Mouse (Mus musculus): ENCODE measurements around the gene Eef1akmt3. TPM values are rescaled to one million over a fixed set of nuclear protein-coding genes. Genes with fewer than 3 reads are reported as not detected.

Gene Eef1akmt3
- total and polyA plus RNA-seq, 3 experiments, result 0.06 TPM; not detected in 2

GRCm38 (mm10) chr10:127018422-127018821 lies 22.9 kb downstream of the Eef1akmt3 start:
- intact Hi-C loops (cut with DNase I), result no loop called here
- Histone ChIP-seq H3K36me3 (ENCODE audit: control insufficient read depth, insufficient read depth, low read length) (no peaks in the 10 kb centered on the region), H3K4me3 (no peak overlapping the region), H3K27ac (no peak overlapping the region), H3K4me1 (ENCODE audit: control insufficient read depth, insufficient read depth, low read length) (no peaks in the 10 kb centered on the region), H3K27me3 (ENCODE audit: control insufficient read depth, insufficient read depth, low read length) (no peaks in the 10 kb centered on the region), H3K79me2 (replicated peaks; ENCODE audit: control insufficient read depth, insufficient read depth, low read length) (no peaks in the 10 kb centered on the region), H3K9ac (ENCODE audit: low read depth, low read length) (no peak overlapping the region)
- TF ChIP-seq EP300 (IDR thresholded peaks at IDR 0.05; ENCODE audit: insufficient read depth, low read depth, low read length) (no peak), POLR2A (IDR thresholded peaks at IDR 0.05; ENCODE audit: insufficient read depth, low read depth, low read length) (no peak), CTCF (IDR thresholded peaks at IDR 0.05) (no peak)
- 76% methylated on average over 16 of the region's 16 CpGs for WGBS
- no peak for DNase-seq

GRCm38 (mm10) chr10:127017071-127017470 lies 24.2 kb downstream of the Eef1akmt3 start:
- Histone ChIP-seq H3K4me1 (ENCODE audit: control insufficient read depth, insufficient read depth, low read length) (no peaks in the 10 kb centered on the region), H3K79me2 (replicated peaks; ENCODE audit: control insufficient read depth, insufficient read depth, low read length) (no peaks in the 10 kb centered on the region), H3K9ac (ENCODE audit: low read depth, low read length) (no peak overlapping the region), H3K4me3 (no peak overlapping the region), H3K36me3 (ENCODE audit: control insufficient read depth, insufficient read depth, low read length) (no peaks in the 10 kb centered on the region), H3K27me3 (ENCODE audit: control insufficient read depth, insufficient read depth, low read length) (no peaks in the 10 kb centered on the region), H3K27ac (no peak overlapping the region)
- no peak for TF ChIP-seq EP300 (IDR thresholded peaks at IDR 0.05; ENCODE audit: insufficient read depth, low read depth, low read length)
- intact Hi-C loops (cut with DNase I), result no loop called here
- no peak for DNase-seq
- WGBS, result 23% methylated on average over 2 of the region's 2 CpGs

GRCm38 (mm10) chr10:127016488-127016887 lies 24.8 kb downstream of the Eef1akmt3 start:
- Histone ChIP-seq H3K36me3 (ENCODE audit: control insufficient read depth, insufficient read depth, low read length) (no peaks in the 10 kb centered on the region), H3K79me2 (replicated peaks; ENCODE audit: control insufficient read depth, insufficient read depth, low read length) (no peaks in the 10 kb centered on the region), H3K9ac (ENCODE audit: low read depth, low read length) (no peak overlapping the region), H3K27ac (no peak overlapping the region), H3K4me3 (no peak overlapping the region), H3K4me1 (ENCODE audit: control insufficient read depth, insufficient read depth, low read length) (no peaks in the 10 kb centered on the region), H3K27me3 (ENCODE audit: control insufficient read depth, insufficient read depth, low read length) (no peaks in the 10 kb centered on the region)
- 55% methylated on average over 5 of the region's 5 CpGs for WGBS
- intact Hi-C loops (cut with DNase I), result no loop called here
- DNase-seq, result no peak
- TF ChIP-seq POLR2A (IDR thresholded peaks at IDR 0.05; ENCODE audit: insufficient read depth, low read depth, low read length) (no peak), CTCF (IDR thresholded peaks at IDR 0.05) (peak; percentile 59), EP300 (IDR thresholded peaks at IDR 0.05; ENCODE audit: insufficient read depth, low read depth, low read length) (0 out of 2 replicates have a peak, but pooled peaks have one; percentile 42)

GRCm38 (mm10) chr10:127003806-127004205 lies 37.5 kb downstream of the Eef1akmt3 start:
- Histone ChIP-seq H3K27ac (no peak overlapping the region), H3K4me3 (no peak overlapping the region), H3K9ac (ENCODE audit: low read depth, low read length) (no peak overlapping the region), H3K4me1 (ENCODE audit: control insufficient read depth, insufficient read depth, low read length) (no peaks in the 10 kb centered on the region), H3K79me2 (replicated peaks; ENCODE audit: control insufficient read depth, insufficient read depth, low read length) (no peaks in the 10 kb centered on the region), H3K27me3 (ENCODE audit: control insufficient read depth, insufficient read depth, low read length) (no peaks in the 10 kb centered on the region), H3K36me3 (ENCODE audit: control insufficient read depth, insufficient read depth, low read length) (no peaks in the 10 kb centered on the region)
- intact Hi-C loops (cut with DNase I), result no loop called here
- 80% methylated on average over 7 of the region's 7 CpGs for WGBS
- no peak for TF ChIP-seq POLR2A (IDR thresholded peaks at IDR 0.05; ENCODE audit: insufficient read depth, low read depth, low read length)
- no peak for DNase-seq

- DNase-seq, result no peak
- H3K4me3 ChIP-seq, result no peak overlapping the region
- intact Hi-C loops (cut with DNase I), result no loop called here
- no peak overlapping the region for H3K9ac ChIP-seq (ENCODE audit: low read depth, low read length)
- H3K4me1 ChIP-seq (ENCODE audit: control insufficient read depth, insufficient read depth, low read length), result no peaks in the 10 kb centered on the region
- H3K36me3 ChIP-seq (ENCODE audit: control insufficient read depth, insufficient read depth, low read length), result no peaks in the 10 kb centered on the region
- WGBS, result 84% methylated on average over 8 of the region's 8 CpGs
- no peak overlapping the region for H3K27ac ChIP-seq
- TF ChIP-seq POLR2A (IDR thresholded peaks at IDR 0.05; ENCODE audit: insufficient read depth, low read depth, low read length) (no peak), CTCF (IDR thresholded peaks at IDR 0.05) (no peak), EP300 (IDR thresholded peaks at IDR 0.05; ENCODE audit: insufficient read depth, low read depth, low read length) (no peak)
- H3K79me2 ChIP-seq (replicated peaks; ENCODE audit: control insufficient read depth, insufficient read depth, low read length), result no peaks in the 10 kb centered on the region
- no peaks in the 10 kb centered on the region for H3K27me3 ChIP-seq (ENCODE audit: control insufficient read depth, insufficient read depth, low read length)
Measured at GRCm38 (mm10) chr10:127003334-127003733, 38.0 kb downstream of the Eef1akmt3 start.

GRCm38 (mm10) chr10:127002765-127003164 lies 38.5 kb downstream of the Eef1akmt3 start:
- no peak for TF ChIP-seq POLR2A (IDR thresholded peaks at IDR 0.05; ENCODE audit: insufficient read depth, low read depth, low read length)
- H3K9ac ChIP-seq (ENCODE audit: low read depth, low read length), result no peak overlapping the region
- intact Hi-C loops (cut with DNase I), result no loop called here
- no peak for DNase-seq
- no peaks in the 10 kb centered on the region for H3K4me1 ChIP-seq (ENCODE audit: control insufficient read depth, insufficient read depth, low read length)
- no peaks in the 10 kb centered on the region for H3K79me2 ChIP-seq (replicated peaks; ENCODE audit: control insufficient read depth, insufficient read depth, low read length)
- H3K27me3 ChIP-seq (ENCODE audit: control insufficient read depth, insufficient read depth, low read length), result no peaks in the 10 kb centered on the region
- WGBS, result 72% methylated on average over 5 of the region's 5 CpGs
- no peak overlapping the region for H3K4me3 ChIP-seq
- no peaks in the 10 kb centered on the region for H3K36me3 ChIP-seq (ENCODE audit: control insufficient read depth, insufficient read depth, low read length)
- H3K27ac ChIP-seq, result no peak overlapping the region
